Mouse (Mus musculus): Measurements from ENCODE around the gene Gprin3.

DNA sequence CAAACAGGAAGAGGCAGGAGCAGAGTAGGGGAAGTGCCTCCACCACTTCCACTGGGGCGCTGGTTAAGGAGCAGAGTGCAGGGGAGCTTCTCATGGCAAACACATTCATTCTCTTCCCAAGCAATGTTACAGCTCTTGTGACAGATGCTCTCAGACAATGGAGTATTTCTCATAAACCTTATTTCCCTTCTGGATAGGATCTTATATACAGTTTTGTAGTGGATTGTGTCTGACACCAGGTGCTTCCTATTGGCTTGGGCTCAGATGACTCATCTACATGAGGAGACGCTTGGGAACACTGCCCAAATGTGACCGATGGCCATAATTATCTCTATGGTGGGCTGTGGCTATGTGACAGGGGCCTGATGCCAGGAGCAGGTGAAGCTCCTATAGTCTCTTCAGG lies 19.0 kb upstream of the Gprin3 start:
- TF ChIP-seq CTCF (conservative IDR thresholded peaks at IDR 0.05; ENCODE audit: low read length) (no peak), NANOG (IDR thresholded peaks at IDR 0.05; ENCODE audit: borderline replicate concordance, low read length) (no peak)
